Mouse (Mus musculus) hindbrain, embryonic 10.5 days (tissue): Measurements from ENCODE around the gene Pou2f2. TPM values are rescaled to one million over a fixed set of nuclear protein-coding genes. Genes with fewer than 3 reads are reported as not detected.
A peak's percentile ranks its signal among the peaks of the same experiment; 100 is the strongest.

Experiments
- DNase-seq: peaks from one replicate; pipeline ENCODE4 v3.0.0-alpha.2; 2017; ENCODE audit warnings: low spot score
- H3K27ac ChIP-seq: fragments of 300-500 bp; sonication (generic); 2 replicates; pipeline ENCODE4 v1.5.1; 2016; ENCODE audit warnings: mild to moderate bottlenecking, moderate library complexity
- H3K27me3 ChIP-seq: fragments of 300-500 bp; sonication (generic); 2 replicates; pipeline ENCODE4 v1.6.1; 2016; ENCODE audit warnings: mild to moderate bottlenecking; ENCODE audit not compliant: poor library complexity, insufficient read depth, severe bottlenecking
- H3K36me3 ChIP-seq: fragments of 300-500 bp; sonication (generic); 2 replicates; pipeline ENCODE4 v1.6.1; 2016; ENCODE audit warnings: mild to moderate bottlenecking, moderate library complexity
- H3K4me1 ChIP-seq: fragments of 300-500 bp; sonication (generic); replicated peaks from 2 replicates; pipeline ENCODE4 v1.6.1; 2016; ENCODE audit warnings: mild to moderate bottlenecking
- H3K4me3 ChIP-seq: fragments of 300-500 bp; sonication (generic); 2 replicates; pipeline ENCODE4 v1.5.1; 2016; ENCODE audit warnings: mild to moderate bottlenecking, moderate library complexity
- H3K9me3 ChIP-seq: fragments of 300-500 bp; sonication (generic); 2 replicates; pipeline ENCODE4 v1.6.1; 2016; ENCODE audit warnings: mild to moderate bottlenecking, moderate library complexity
- WGBS: fragments of 180-500 bp; shearing (Covaris S2); methylation state at CpG from one replicate; pipeline ENCODE4 v1.1.7; 2016; 5-methylcytosine and 5-hydroxymethylcytosine counted together
- polyA plus RNA-seq: library from polyadenylated mRNA; unstranded; fragments of >200 nt; fragmentation: Nextera tagmentation; extraction: Ambion mirVana; gene quantifications from 2 replicates; pipeline ENCODE4 v1.2.1, GENCODE M21; 2016

Pou2f2 gene
- polyA plus RNA-seq, 1 experiment from 2014 or later, result 41.0 TPM

DNA sequence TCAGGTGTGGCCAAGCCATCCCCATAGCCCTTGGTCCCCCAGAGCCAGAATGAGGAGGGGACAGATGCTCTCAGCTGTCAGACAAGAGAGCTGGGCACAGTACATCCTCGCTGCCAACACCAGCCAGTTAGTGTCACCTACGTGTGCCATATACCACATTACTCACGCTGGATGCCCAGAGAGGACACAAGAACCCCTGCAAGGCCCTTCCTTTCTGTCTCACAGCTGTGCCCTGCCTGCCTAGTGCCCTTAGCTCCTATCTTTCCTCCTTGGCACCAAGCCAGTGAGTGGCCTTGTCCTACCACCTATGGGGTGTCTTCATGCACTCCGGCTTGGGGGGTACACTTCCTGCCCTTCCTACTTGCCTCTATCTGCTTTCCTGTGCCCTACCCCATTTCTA, 24.9 kb downstream of the Pou2f2 start:
- H3K4me3 ChIP-seq, result peak overlapping the region; percentile 46
- peaks cover 74% of the 10 kb centered on the region for H3K27me3 ChIP-seq
- 74% methylated on average over 4 of the region's 4 CpGs for WGBS
- H3K27ac ChIP-seq, result peak overlapping the region; percentile 91
- no peaks in the 10 kb centered on the region for H3K36me3 ChIP-seq
- H3K4me1 ChIP-seq, result peaks cover 75% of the 10 kb centered on the region
- no peak for DNase-seq
- H3K9me3 ChIP-seq, result no peaks in the 10 kb centered on the region

GRCm38 (mm10) chr7:25153841-25154240, 25.7 kb downstream of the Pou2f2 start:
- Histone ChIP-seq H3K36me3 (no peaks in the 10 kb centered on the region), H3K9me3 (no peaks in the 10 kb centered on the region), H3K27me3 (peaks cover 79% of the 10 kb centered on the region), H3K27ac (peak overlapping the region; percentile 91), H3K4me3 (peak overlapping the region; percentile 46), H3K4me1 (peaks cover 83% of the 10 kb centered on the region)
- 49% methylated on average over 7 of the region's 7 CpGs for WGBS
- no peak for DNase-seq

- Histone ChIP-seq H3K4me1 (peaks cover 94% of the 10 kb centered on the region), H3K4me3 (peak overlapping the region; percentile 46), H3K9me3 (no peaks in the 10 kb centered on the region), H3K27me3 (peaks cover 87% of the 10 kb centered on the region), H3K36me3 (no peaks in the 10 kb centered on the region), H3K27ac (peak overlapping the region; percentile 91)
- 38% methylated on average over 10 of the region's 10 CpGs for WGBS
- no peak for DNase-seq
These were observed 27.5 kb downstream of the Pou2f2 start for GRCm38 (mm10) chr7:25151916-25152556.

- Histone ChIP-seq H3K9me3 (no peaks in the 10 kb centered on the region), H3K36me3 (no peaks in the 10 kb centered on the region), H3K4me1 (peaks cover 84% of the 10 kb centered on the region), H3K27me3 (peaks cover 83% of the 10 kb centered on the region), H3K4me3 (peak overlapping the region; percentile 46), H3K27ac (peak overlapping the region; percentile 91)
- DNase-seq, result peak; percentile 88
- WGBS, result under 1% methylated on average over 7 of the region's 7 CpGs
These were observed 28.5 kb downstream of the Pou2f2 start for GRCm38 (mm10) chr7:25151009-25151408.

- DNase-seq, result peak; percentile 61
These were observed 29.3 kb downstream of the Pou2f2 start for GRCm38 (mm10) chr7:25150151-25150663.

GRCm38 (mm10) chr7:25145896-25146295, 33.6 kb downstream of the Pou2f2 start:
- peaks cover 36% of the 10 kb centered on the region for H3K4me1 ChIP-seq
- peaks cover 64% of the 10 kb centered on the region for H3K27me3 ChIP-seq
- DNase-seq, result peak; percentile 70
- no peaks in the 10 kb centered on the region for H3K9me3 ChIP-seq
- H3K36me3 ChIP-seq, result no peaks in the 10 kb centered on the region
- 10% methylated on average over 10 of the region's 10 CpGs for WGBS
- H3K4me3 ChIP-seq, result no peak overlapping the region
- no peak overlapping the region for H3K27ac ChIP-seq

More at GRCm38 (mm10) chr7:25150151-25150663, 29.3 kb downstream of the Pou2f2 start:
- Histone ChIP-seq H3K36me3 (no peaks in the 10 kb centered on the region), H3K27ac (peak overlapping the region; percentile 91), H3K4me3 (peak overlapping the region; percentile 46), H3K9me3 (no peaks in the 10 kb centered on the region), H3K4me1 (peaks cover 79% of the 10 kb centered on the region), H3K27me3 (peaks cover 83% of the 10 kb centered on the region)
- WGBS, result under 1% methylated on average over 17 of the region's 18 CpGs

- H3K4me3 ChIP-seq, result no peak overlapping the region
- H3K27me3 ChIP-seq, result peaks cover 54% of the 10 kb centered on the region
- H3K9me3 ChIP-seq, result no peaks in the 10 kb centered on the region
- no peak overlapping the region for H3K27ac ChIP-seq
- H3K4me1 ChIP-seq, result 0 out of 2 replicates have a peak, but pooled peaks cover 6% of the 10 kb centered on the region
- WGBS, result 5% methylated on average over 5 of the region's 5 CpGs
- peak; percentile 66 for DNase-seq
- H3K36me3 ChIP-seq, result no peaks in the 10 kb centered on the region
These were observed 37.8 kb downstream of the Pou2f2 start for GRCm38 (mm10) chr7:25141761-25142160.

DNA sequence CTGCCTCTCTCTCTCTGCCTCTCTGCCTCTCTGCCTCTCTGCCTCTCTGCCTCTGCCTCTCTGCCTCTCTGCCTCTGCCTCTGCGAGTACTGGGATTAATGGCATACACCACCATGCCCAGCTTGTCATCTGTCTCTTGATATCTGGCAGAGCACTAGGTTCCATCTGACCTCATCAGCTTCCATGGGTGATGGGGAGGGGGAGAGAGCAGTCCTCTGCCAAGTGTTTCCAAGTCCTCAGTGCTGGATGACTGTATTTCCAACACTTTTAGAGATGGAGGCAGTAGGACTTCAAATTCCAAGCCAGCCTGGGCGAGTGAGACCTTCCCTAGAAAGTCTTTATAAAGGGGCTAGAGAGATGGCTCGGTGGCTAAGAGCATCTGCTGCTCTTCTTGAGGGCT, 42.0 kb downstream of the Pou2f2 start:
- no peak for DNase-seq
- Histone ChIP-seq H3K27ac (no peak overlapping the region), H3K27me3 (peaks cover 76% of the 10 kb centered on the region), H3K9me3 (peaks cover 9% of the 10 kb centered on the region), H3K36me3 (0 out of 2 replicates have a peak, but pooled peaks cover 3% of the 10 kb centered on the region), H3K4me3 (no peak overlapping the region), H3K4me1 (peaks cover 29% of the 10 kb centered on the region)
- WGBS, result 49% methylated on average over 3 of the region's 3 CpGs

DNA sequence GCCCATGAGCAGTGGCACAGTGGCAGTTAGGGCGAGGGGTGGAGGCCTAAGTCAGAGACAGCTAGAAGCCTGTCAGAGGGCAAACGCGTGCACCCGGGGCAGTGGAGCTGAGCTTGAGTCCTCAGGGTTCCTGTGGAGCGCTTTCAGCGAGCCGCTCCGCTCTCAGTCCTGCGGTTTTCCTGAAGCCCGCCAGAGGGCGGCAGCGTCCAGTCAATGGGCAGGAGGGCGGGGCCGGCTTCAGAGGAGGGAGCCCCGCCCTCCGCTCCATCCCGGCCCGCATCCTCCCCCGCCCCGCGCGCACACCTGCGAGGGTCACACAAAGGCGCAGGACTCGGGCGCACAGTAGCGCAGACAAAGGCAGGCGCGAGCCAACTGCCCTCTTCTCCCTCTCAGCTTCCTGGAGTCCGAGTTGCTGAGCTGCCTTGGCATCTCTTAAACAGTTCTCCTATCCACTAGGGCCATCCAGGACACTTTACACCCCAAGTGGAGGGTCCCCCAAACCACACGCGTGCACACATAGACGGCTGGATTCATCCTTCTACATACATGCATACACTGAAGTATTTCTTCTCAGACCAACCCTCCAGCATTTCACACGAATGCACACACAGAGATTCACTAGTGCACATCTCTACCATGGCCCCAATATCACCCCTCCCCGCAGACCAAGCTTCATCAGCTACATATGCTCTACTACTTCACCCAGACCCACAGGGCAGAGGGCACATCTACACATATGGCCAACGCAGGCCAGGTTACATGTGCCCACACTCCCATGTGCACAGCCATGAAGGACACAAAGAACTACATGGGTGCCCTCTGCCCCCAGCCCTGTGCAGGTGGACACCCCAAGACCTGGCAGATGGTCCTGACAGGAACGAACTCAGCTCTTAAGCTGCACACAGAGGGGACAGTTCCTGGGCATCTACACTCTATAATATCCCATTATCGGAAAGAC, 46.2 kb downstream of the Pou2f2 start:
- H3K4me3 ChIP-seq, result peak overlapping the region; percentile 45
- H3K36me3 ChIP-seq, result 0 out of 2 replicates have a peak, but pooled peaks cover 3% of the 10 kb centered on the region
- H3K4me1 ChIP-seq, result peaks cover 34% of the 10 kb centered on the region
- DNase-seq, result peak; percentile 88
- peaks cover 9% of the 10 kb centered on the region for H3K9me3 ChIP-seq
- H3K27me3 ChIP-seq, result peaks cover 79% of the 10 kb centered on the region
- peak overlapping the region; percentile 81 for H3K27ac ChIP-seq
- 7% methylated on average over 38 of the region's 38 CpGs for WGBS

- WGBS, result 9% methylated on average over 25 of the region's 25 CpGs
- peaks cover 33% of the 10 kb centered on the region for H3K4me1 ChIP-seq
- H3K27ac ChIP-seq, result no peak overlapping the region
- peaks cover 70% of the 10 kb centered on the region for H3K27me3 ChIP-seq
- no peak for DNase-seq
- peak overlapping the region; percentile 18; the same call in 1 of the 2 replicates for H3K4me3 ChIP-seq
- 0 out of 2 replicates have a peak, but pooled peaks cover 3% of the 10 kb centered on the region for H3K36me3 ChIP-seq
- H3K9me3 ChIP-seq, result peaks cover 9% of the 10 kb centered on the region
These were observed 47.1 kb downstream of the Pou2f2 start for GRCm38 (mm10) chr7:25132318-25132960.

DNA sequence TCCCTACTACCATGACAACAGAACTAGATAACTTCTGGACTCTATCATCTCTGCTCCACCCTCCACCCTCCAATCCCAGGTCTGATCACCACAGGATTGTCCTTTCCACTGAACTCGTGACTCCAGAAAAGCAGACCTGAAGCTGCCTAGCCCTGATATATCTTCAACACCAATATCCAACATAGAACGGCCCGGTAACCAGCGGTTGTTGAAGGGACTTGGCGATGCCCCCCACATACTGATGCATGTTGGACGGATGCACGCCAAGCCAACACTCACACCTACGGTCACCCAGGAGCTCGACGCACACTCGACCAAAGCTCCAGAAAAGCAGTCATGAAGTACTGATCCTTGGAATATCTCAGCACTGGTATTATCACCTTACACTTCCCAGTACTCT, 48.3 kb downstream of the Pou2f2 start:
- H3K36me3 ChIP-seq, result 0 out of 2 replicates have a peak, but pooled peaks cover 3% of the 10 kb centered on the region
- no peak overlapping the region for H3K4me3 ChIP-seq
- DNase-seq, result no peak
- H3K27me3 ChIP-seq, result peaks cover 64% of the 10 kb centered on the region
- H3K4me1 ChIP-seq, result peaks cover 31% of the 10 kb centered on the region
- 93% methylated on average over 11 of the region's 11 CpGs for WGBS
- H3K27ac ChIP-seq, result no peak overlapping the region
- peaks cover 9% of the 10 kb centered on the region for H3K9me3 ChIP-seq

DNA sequence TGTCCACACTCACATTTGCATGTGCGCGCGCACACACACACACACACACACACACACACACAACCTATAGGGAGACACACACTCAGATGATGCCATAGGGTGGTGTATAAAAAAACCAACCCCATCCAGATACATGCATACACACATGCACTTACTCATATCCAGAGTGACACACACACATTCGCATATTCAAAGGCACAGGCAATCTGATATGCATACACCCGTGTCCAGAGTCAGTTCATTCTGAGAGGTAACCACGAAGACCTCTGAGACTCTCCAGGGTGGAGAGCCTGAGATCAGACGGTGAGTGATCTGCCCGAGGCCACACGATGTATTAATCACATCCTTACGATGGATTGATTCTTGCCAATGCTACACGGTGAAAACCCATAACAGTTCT, 49.0 kb downstream of the Pou2f2 start:
- WGBS, result 85% methylated on average over 11 of the region's 11 CpGs
- Histone ChIP-seq H3K4me1 (peaks cover 31% of the 10 kb centered on the region), H3K27me3 (peaks cover 57% of the 10 kb centered on the region), H3K27ac (no peak overlapping the region), H3K9me3 (peaks cover 3% of the 10 kb centered on the region), H3K36me3 (0 out of 2 replicates have a peak, but pooled peaks cover 1% of the 10 kb centered on the region), H3K4me3 (no peak overlapping the region)
- DNase-seq, result no peak
